ENCODE assay signal across 8 mouse cellular contexts in the genomic region with DNA sequence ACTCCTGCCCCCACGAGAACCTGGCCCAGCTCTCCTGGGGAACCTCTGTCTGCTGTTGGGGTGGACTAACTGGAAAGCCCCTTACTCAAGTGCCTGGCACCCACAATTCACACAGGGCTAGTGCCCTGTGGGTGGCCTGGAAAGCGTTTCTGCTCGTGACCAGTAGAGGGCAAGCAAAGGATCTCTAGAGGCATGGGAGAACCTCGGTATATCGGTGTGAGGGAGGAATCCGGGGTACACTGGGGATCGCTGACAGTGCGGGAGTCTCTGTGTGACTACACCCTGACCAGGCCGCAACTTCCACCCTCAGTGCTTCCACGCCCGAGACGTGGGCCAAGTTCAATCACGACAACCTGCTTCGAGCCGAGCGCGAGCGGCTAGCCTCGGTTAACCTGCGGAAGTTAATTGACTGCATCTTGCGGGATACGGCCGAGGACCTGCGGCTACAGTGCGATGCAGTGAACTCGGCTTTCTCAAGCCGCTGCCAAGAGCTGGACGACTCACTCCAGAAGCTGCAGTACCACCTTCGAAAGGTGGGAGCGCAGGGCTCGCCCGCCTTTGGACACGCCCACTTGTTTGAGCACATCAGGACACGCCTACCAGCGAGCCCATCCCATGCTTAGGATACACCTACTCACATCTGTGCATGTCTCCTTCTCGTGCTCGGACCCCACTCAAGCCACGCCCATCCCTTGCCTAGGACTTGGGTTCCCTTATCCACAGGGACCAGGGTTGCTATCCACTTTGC. TPM values are rescaled to one million over a fixed set of nuclear protein-coding genes. Genes with fewer than 3 reads are reported as not detected.
DNase-seq lines count a peak whose midpoint lies in the region; ATAC-seq and TF ChIP-seq lines count a peak whose summit lies in the region.

No protein-coding gene starts in this region.

- no peaks in the 10 kb centered on the region for H3K9me3 ChIP-seq in midbrain, postnatal 0 days (ENCODE audit: low read length)

- peak; percentile 72 for TF ChIP-seq CTCF in midbrain, postnatal 0 days (IDR thresholded peaks at IDR 0.05)

- WGBS in midbrain, postnatal 0 days: 2% methylated on average over 38 of the region's 38 CpGs

- H3K27ac ChIP-seq in midbrain, postnatal 0 days (ENCODE audit: low read depth, low read length): no peak overlapping the region

- DNase-seq in 3134 (ENCODE audit: extremely low read depth, insufficient read length, low spot score) (peak; percentile 31), liver (peak; percentile 71)
- DNase-seq in embryo, embryonic 10.5 days (ENCODE audit: low spot score): peak; percentile 85
- peak; percentile 17 for DNase-seq in gastrocnemius, postnatal 25 days
- peak; percentile 43 to 67 for DNase-seq in kidney, adult 8-10 months
- DNase-seq in midbrain, postnatal 0 days (ENCODE audit: low spot score): peak; percentile 80
- peak; percentile 85 for DNase-seq in splenic B cell, adult 2 months (ENCODE audit: low read depth, low spot score)

- H3K27me3 ChIP-seq in midbrain, postnatal 0 days (ENCODE audit: insufficient read depth, low read length): peaks cover 9% of the 10 kb centered on the region
- no peaks in the 10 kb centered on the region for H3K27me3 ChIP-seq in splenic B cell, adult 2 months (ENCODE audit: control insufficient read depth, insufficient read depth, low read length, poor library complexity, severe bottlenecking)

- H3K36me3 ChIP-seq in midbrain, postnatal 0 days (ENCODE audit: insufficient read depth, low read length): no peaks in the 10 kb centered on the region
- no peaks in the 10 kb centered on the region for H3K36me3 ChIP-seq in splenic B cell, adult 2 months (ENCODE audit: control insufficient read depth, insufficient read depth, low read length, poor library complexity, severe bottlenecking)

- peak overlapping the region; percentile 75 for H3K4me2 ChIP-seq in midbrain, postnatal 0 days (ENCODE audit: low read depth, low read length, poor library complexity, severe bottlenecking)

- ATAC-seq in activated CD4-positive, CD25-positive, alpha-beta regulatory T cell, adult 4 months: peak; percentile 68
- ATAC-seq in midbrain, postnatal 0 days (ENCODE audit: low FRiP score): peak; percentile 58

- H3K9ac ChIP-seq in midbrain, postnatal 0 days (replicated peaks; ENCODE audit: low read length, poor library complexity, severe bottlenecking): peak overlapping the region; percentile 50

- H3K4me1 ChIP-seq in midbrain, postnatal 0 days (ENCODE audit: insufficient read depth, low read length): no peaks in the 10 kb centered on the region

- H3K4me3 ChIP-seq in midbrain, postnatal 0 days (ENCODE audit: low read depth, low read length): peak overlapping the region; percentile 39

RNA-seq across cellular contexts. Expression of a gene that starts 20.1 kb away (rescaled TPM):
- polyA plus RNA-seq in activated CD4-positive, CD25-positive, alpha-beta regulatory T cell, adult 4 months (2017; shearing (Covaris generic)): not detected
- not detected for total RNA-seq in gastrocnemius, postnatal 25 days (2021)
- 1.9 and 5.2 TPM in 2 replicates for total RNA-seq in midbrain, postnatal 0 days (2014; rRNA removed)
- 2.1 and 2.3 TPM in 2 replicates for polyA plus RNA-seq in midbrain, postnatal 0 days (2015; fragmentation: Nextera tagmentation; extraction: Ambion mirVana)

RNA-seq across cellular contexts. Expression of a gene that starts 22.6 kb away (rescaled TPM):
- polyA plus RNA-seq in activated CD4-positive, CD25-positive, alpha-beta regulatory T cell, adult 4 months (2017; shearing (Covaris generic)): not detected
- total RNA-seq in gastrocnemius, postnatal 25 days (2021): not detected
- total RNA-seq in midbrain, postnatal 0 days (2014; rRNA removed): 1.9 and 2.0 TPM in 2 replicates
- 1.7 and 2.4 TPM in 2 replicates for polyA plus RNA-seq in midbrain, postnatal 0 days (2015; fragmentation: Nextera tagmentation; extraction: Ambion mirVana)

RNA-seq across cellular contexts. Expression of a gene that starts 40.9 kb away (rescaled TPM):
- not detected for polyA plus RNA-seq in activated CD4-positive, CD25-positive, alpha-beta regulatory T cell, adult 4 months (2017; shearing (Covaris generic))
- 1 to 10 TPM; 1.5 to 1.6 TPM for total RNA-seq in gastrocnemius, postnatal 25 days (2021)
- total RNA-seq in midbrain, postnatal 0 days (2014; rRNA removed): 117 and 164 TPM in 2 replicates
- 7.6 and 9.5 TPM in 2 replicates for polyA plus RNA-seq in midbrain, postnatal 0 days (2015; fragmentation: Nextera tagmentation; extraction: Ambion mirVana)

Comparison
In these comparisons a context has a peak if more than half of its experiments do, and no peak if none do; other contexts are left out.
1. DNase-seq: peak in every context shown above with its lines; median percentile 85 in embryo, embryonic 10.5 days; 85 in splenic B cell, adult 2 months; 80 in midbrain, postnatal 0 days; 71 in liver; 55 in kidney, adult 8-10 months; 31 in 3134; 17 in gastrocnemius, postnatal 25 days.
2. RNA of a gene that starts 40.9 kb away (total RNA-seq): 117 to 164 TPM in midbrain, postnatal 0 days; 1.5 to 1.6 TPM in gastrocnemius, postnatal 25 days; every median in the first group is over 10 times any median in the second.